Mouse (Mus musculus) small intestine, adult 2 months (tissue): ENCODE results near the gene Mtm1. TPM values are rescaled to one million over a fixed set of nuclear protein-coding genes. Genes with fewer than 3 reads are reported as not detected.

Experiments used
- H3K27ac ChIP-seq: fragments of 200-500 bp; 2 replicates; pipeline ENCODE4 v1.5.1; 2012; ENCODE audit warnings: low read depth, low read length, control low read depth, inconsistent platforms; ENCODE audit not compliant: insufficient read depth
- H3K27me3 ChIP-seq: fragments of 200-500 bp; 2 replicates; pipeline ENCODE4 v1.6.1; 2012; ENCODE audit warnings: mild to moderate bottlenecking, moderate library complexity, low read length, inconsistent platforms; ENCODE audit not compliant: control insufficient read depth, insufficient read depth
- H3K36me3 ChIP-seq: fragments of 200-500 bp; 2 replicates; pipeline ENCODE4 v1.6.1; 2012; ENCODE audit warnings: mild to moderate bottlenecking, low read length, control low read depth, inconsistent platforms; ENCODE audit not compliant: control insufficient read depth, insufficient read depth
- H3K4me1 ChIP-seq: fragments of 200-500 bp; 2 replicates; pipeline ENCODE4 v1.6.1; 2012; ENCODE audit warnings: low read length, inconsistent platforms, mixed read lengths; ENCODE audit not compliant: control insufficient read depth, insufficient read depth, insufficient read length
- H3K4me3 ChIP-seq: fragments of 200-500 bp; 2 replicates; pipeline ENCODE4 v1.5.1; 2012; ENCODE audit warnings: low read depth, mild to moderate bottlenecking, control low read depth, inconsistent platforms, low read length, moderate library complexity
- CTCF ChIP-seq: fragments of 200-500 bp; IDR thresholded peaks from 2 replicates; pipeline ENCODE4 v1.5.1; 2012; ENCODE audit warnings: low read depth, mild to moderate bottlenecking, control low read depth, inconsistent platforms, low read length, moderate library complexity, mixed read lengths; ENCODE audit not compliant: insufficient replicate concordance, insufficient read length; ENCODE audit errors: extremely low read depth
- POLR2A ChIP-seq: fragments of 200-500 bp; IDR thresholded peaks from 2 replicates; pipeline ENCODE4 v1.6.1; 2012; ENCODE audit warnings: low read depth, mild to moderate bottlenecking, control low read depth, inconsistent platforms, low read length, moderate library complexity
- WGBS: fragments of 180-500 bp; shearing (Covaris S2); methylation state at CpG from one replicate; pipeline ENCODE4 v1.1.7; 2018; 5-methylcytosine and 5-hydroxymethylcytosine counted together
- polyA plus RNA-seq: library from polyadenylated mRNA; depleted of rRNA; stranded (reverse); fragments of >200 nt; gene quantifications from 2 replicates; pipeline ENCODE4 v1.2.3, GENCODE M21; 2012

The Mtm1 gene
- polyA plus RNA-seq, 1 experiment: 2.6 TPM

- WGBS: 51% methylated on average over 4 of the region's 4 CpGs
- H3K36me3 ChIP-seq: no peaks in the 10 kb centered on the region
- no peaks in the 10 kb centered on the region for H3K27me3 ChIP-seq
- TF ChIP-seq CTCF: no peak
- no peak for TF ChIP-seq POLR2A
- peak overlapping the region; percentile 71 for H3K27ac ChIP-seq
- H3K4me3 ChIP-seq: no peak overlapping the region
- peaks cover 19% of the 10 kb centered on the region; the same call in 1 of the 2 replicates for H3K4me1 ChIP-seq
Measured at GRCm38 (mm10) chrX:71222648-71223408, 12.3 kb downstream of the Mtm1 start.

GRCm38 (mm10) chrX:71226881-71227280 lies 16.3 kb downstream of the Mtm1 start:
- no peaks in the 10 kb centered on the region for H3K36me3 ChIP-seq
- TF ChIP-seq POLR2A: no peak
- 55% methylated on average over 5 of the region's 5 CpGs for WGBS
- H3K27me3 ChIP-seq: no peaks in the 10 kb centered on the region
- no peak overlapping the region for H3K27ac ChIP-seq
- H3K4me1 ChIP-seq: peaks cover 9% of the 10 kb centered on the region; the same call in 1 of the 2 replicates
- H3K4me3 ChIP-seq: no peak overlapping the region

- TF ChIP-seq POLR2A: no peak
- no peak for TF ChIP-seq CTCF
- H3K27ac ChIP-seq: no peak overlapping the region
- no peaks in the 10 kb centered on the region for H3K27me3 ChIP-seq
- H3K36me3 ChIP-seq: peaks cover 2% of the 10 kb centered on the region
- WGBS: 26% methylated on average over 3 of the region's 3 CpGs
- H3K4me1 ChIP-seq: peaks cover 6% of the 10 kb centered on the region; the same call in 1 of the 2 replicates
- no peak overlapping the region for H3K4me3 ChIP-seq
Measured at GRCm38 (mm10) chrX:71228200-71228599, 17.6 kb downstream of the Mtm1 start.

- no peaks in the 10 kb centered on the region for H3K27me3 ChIP-seq
- no peak overlapping the region for H3K4me3 ChIP-seq
- H3K36me3 ChIP-seq: peaks cover 5% of the 10 kb centered on the region
- H3K27ac ChIP-seq: no peak overlapping the region
- H3K4me1 ChIP-seq: peaks cover 6% of the 10 kb centered on the region; the same call in 1 of the 2 replicates
- 57% methylated on average over 2 of the region's 2 CpGs for WGBS
- TF ChIP-seq POLR2A (no peak), CTCF (no peak)
Measured at GRCm38 (mm10) chrX:71230847-71231246, 20.3 kb downstream of the Mtm1 start.

GRCm38 (mm10) chrX:71256422-71256821 lies 45.9 kb downstream of the Mtm1 start:
- Histone ChIP-seq H3K27ac (no peak overlapping the region), H3K27me3 (no peaks in the 10 kb centered on the region), H3K4me3 (no peak overlapping the region), H3K36me3 (peaks cover 12% of the 10 kb centered on the region), H3K4me1 (no peaks in the 10 kb centered on the region)
- TF ChIP-seq POLR2A (no peak), CTCF (no peak)
- 90% methylated on average over 1 of the region's 1 CpGs for WGBS

- no peaks in the 10 kb centered on the region for H3K4me1 ChIP-seq
- 91% methylated on average over 4 of the region's 4 CpGs for WGBS
- no peak overlapping the region for H3K4me3 ChIP-seq
- TF ChIP-seq CTCF (no peak), POLR2A (no peak)
- H3K36me3 ChIP-seq: peaks cover 11% of the 10 kb centered on the region
- no peak overlapping the region for H3K27ac ChIP-seq
- H3K27me3 ChIP-seq: no peaks in the 10 kb centered on the region
Measured at GRCm38 (mm10) chrX:71260857-71261256, 50.3 kb downstream of the Mtm1 start.

- TF ChIP-seq CTCF: no peak
- no peak for TF ChIP-seq POLR2A
- Histone ChIP-seq H3K4me3 (no peak overlapping the region), H3K27me3 (no peaks in the 10 kb centered on the region), H3K27ac (no peak overlapping the region), H3K4me1 (no peaks in the 10 kb centered on the region), H3K36me3 (peaks cover 12% of the 10 kb centered on the region)
- WGBS: 58% methylated on average over 2 of the region's 2 CpGs
Measured at GRCm38 (mm10) chrX:71264316-71264715, 53.7 kb downstream of the Mtm1 start.
